9 mouse cellular contexts compared by ENCODE assay signal in the genomic region with DNA sequence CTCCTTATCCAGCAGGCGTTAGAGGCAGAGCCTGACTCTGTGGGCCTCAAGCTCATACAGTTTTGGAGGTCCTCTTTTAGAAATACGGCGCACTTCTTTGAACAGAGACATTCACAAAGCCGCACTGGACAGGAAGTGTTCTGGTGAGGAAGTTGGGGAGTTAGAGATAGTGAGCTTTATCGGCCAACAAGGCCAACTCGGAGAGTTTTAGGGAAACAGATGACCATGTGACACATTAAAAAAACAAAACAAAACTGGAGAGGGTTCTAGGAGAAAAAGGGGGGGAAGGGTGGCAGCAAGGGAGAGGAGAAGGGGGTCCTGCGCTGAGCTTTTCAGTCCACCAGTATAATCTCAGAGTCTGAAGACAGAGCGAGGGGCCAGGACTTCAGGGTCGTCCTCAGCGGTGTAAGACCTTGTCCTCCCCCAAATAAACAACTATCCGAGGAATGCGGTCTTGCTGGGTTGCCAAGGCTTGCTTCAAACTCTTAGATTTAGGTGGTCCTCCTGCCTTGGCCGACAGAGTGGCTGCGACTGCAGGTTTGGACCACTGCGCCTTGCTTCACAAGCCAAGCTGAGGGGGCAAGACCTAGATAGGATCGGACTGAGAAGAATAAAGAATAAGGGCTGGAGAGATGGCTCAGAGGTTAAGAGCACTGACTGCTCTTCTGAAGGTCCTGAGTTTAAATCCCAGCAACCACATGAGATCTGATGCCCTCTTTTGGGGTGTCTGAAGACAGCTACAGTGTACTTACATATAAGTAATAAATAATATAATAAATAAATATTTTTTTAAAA. TPM values are rescaled to one million over a fixed set of nuclear protein-coding genes. Genes with fewer than 3 reads are reported as not detected.
DNase-seq lines count a peak whose midpoint lies in the region; ATAC-seq and TF ChIP-seq lines count a peak whose summit lies in the region.
"Had no signal": no experiment of that assay in that cellular context is flagged by ENCODE, and none has a peak within 500 bp of the region (broad histone marks: within the 10 kb centered on the region; RNA-seq: fewer than 3 reads in every experiment).

No protein-coding gene starts in this region.

- no peaks in the 10 kb centered on the region for H3K27me3 ChIP-seq in kidney, embryonic 15.5 days
- H3K27me3 ChIP-seq in MEL (ENCODE audit: control insufficient read depth in 1 of 2, insufficient read depth in 2 of 2, low read length in 2 of 2), result no peaks in the 10 kb centered on the region
- H3K27me3 ChIP-seq in heart, embryonic 13.5 days (replicated peaks), result no peaks in the 10 kb centered on the region
- H3K27me3 ChIP-seq: embryonic facial prominence, embryonic 12.5 days; Patski had no signal

- H3K9ac ChIP-seq in kidney, embryonic 15.5 days, result no peak overlapping the region
- peak overlapping the region; percentile 66 for H3K9ac ChIP-seq in MEL (ENCODE audit: control insufficient read depth, low read depth, low read length, poor library complexity, severe bottlenecking)
- H3K9ac ChIP-seq in heart, embryonic 13.5 days, result peak overlapping the region; percentile 64; the same call in 1 of the 2 replicates
- H3K9ac ChIP-seq: embryonic facial prominence, embryonic 12.5 days had no signal

- peak in 1 of 2 experiments; percentile 44; a peak in 1 of 4 replicates for TF ChIP-seq POLR2A in MEL (IDR thresholded peaks at IDR 0.05; ENCODE audit: control insufficient read depth in 1 of 2, insufficient read depth in 1 of 2, low read depth in 1 of 2, low read length in 2 of 2, poor library complexity in 1 of 2)

- TF ChIP-seq CTCF in MEL (IDR thresholded peaks at IDR 0.05 in 2 of 3, conservative IDR thresholded peaks at IDR 0.05 in 1 of 3; ENCODE audit: control insufficient read depth in 1 of 3, insufficient read depth in 1 of 3, low read depth in 2 of 3, low read length in 3 of 3, poor library complexity in 1 of 3, severe bottlenecking in 1 of 3), result 0 out of 6 replicates have a peak, but pooled peaks of 1 of the 3 experiments have one; percentile 0

- H3K36me3 ChIP-seq in kidney, embryonic 15.5 days, result no peaks in the 10 kb centered on the region
- H3K36me3 ChIP-seq in MEL (ENCODE audit: control insufficient read depth in 1 of 2, insufficient read depth in 2 of 2, low read length in 2 of 2), result peaks cover 0 to 22% of the 10 kb centered on the region in 2 experiments; a peak in 2 of 4 replicates
- no peaks in the 10 kb centered on the region for H3K36me3 ChIP-seq in heart, embryonic 13.5 days
- H3K36me3 ChIP-seq: embryonic facial prominence, embryonic 12.5 days had no signal

- peak overlapping the region; percentile 19; the same call in 1 of the 2 replicates for H3K4me2 ChIP-seq in kidney, embryonic 15.5 days
- peak overlapping the region; percentile 38 for H3K4me2 ChIP-seq in heart, embryonic 13.5 days
- H3K4me2 ChIP-seq: embryonic facial prominence, embryonic 12.5 days had no signal

- ATAC-seq in kidney, embryonic 15.5 days (replicated peaks; ENCODE audit: low FRiP score), result no peak
- no peak for ATAC-seq in heart, embryonic 13.5 days (ENCODE audit: extremely low read depth, insufficient number of reproducible peaks, low FRiP score, low TSS enrichment)
- ATAC-seq: Patski had no signal

- no peak for TF ChIP-seq RAD21 in MEL (IDR thresholded peaks at IDR 0.05; ENCODE audit: low read depth, low read length)

- H3K27ac ChIP-seq in kidney, embryonic 15.5 days, result peak overlapping the region; percentile 70
- peak overlapping the region; percentile 94 for H3K27ac ChIP-seq in MEL (ENCODE audit: control insufficient read depth, low read depth, low read length)
- H3K27ac ChIP-seq in heart, embryonic 13.5 days (replicated peaks), result peak overlapping the region; percentile 83
- H3K27ac ChIP-seq: embryonic facial prominence, embryonic 12.5 days had no signal

- peak; percentile 97 to 98 for TF ChIP-seq EP300 in MEL (IDR thresholded peaks at IDR 0.05; ENCODE audit: low read depth in 1 of 2, low read length in 2 of 2)

- H3K4me1 ChIP-seq in kidney, embryonic 15.5 days, result peaks cover 17% of the 10 kb centered on the region
- peaks cover 12 to 20% of the 10 kb centered on the region in 2 experiments for H3K4me1 ChIP-seq in MEL (ENCODE audit: control insufficient read depth in 1 of 2, insufficient read depth in 2 of 2, low read length in 2 of 2)
- H3K4me1 ChIP-seq in heart, embryonic 13.5 days, result peaks cover 17% of the 10 kb centered on the region

- no peaks in the 10 kb centered on the region for H3K79me2 ChIP-seq in MEL (ENCODE audit: control insufficient read depth, insufficient read depth, low read length, poor library complexity)

- no peak for DNase-seq in kidney, adult 11 months
- DNase-seq in MEL (ENCODE audit: low read depth, low spot score), result peak; percentile 91
- peak; percentile 49 for DNase-seq in lung, postnatal 36 days
- no peak for DNase-seq in embryo, embryonic 9.5 days (ENCODE audit: extremely low spot score)
- no peak for DNase-seq in retina, embryonic 14.5 days (ENCODE audit: low spot score)

- no peaks in the 10 kb centered on the region; the same call in 1 of the 2 replicates for H3K9me3 ChIP-seq in kidney, embryonic 15.5 days (replicated peaks)
- no peaks in the 10 kb centered on the region for H3K9me3 ChIP-seq in MEL (replicated peaks; ENCODE audit: insufficient read depth, low read length)
- peaks cover 6% of the 10 kb centered on the region; the same call in 1 of the 2 replicates for H3K9me3 ChIP-seq in heart, embryonic 13.5 days

- no peak overlapping the region for H3K4me3 ChIP-seq in kidney, embryonic 15.5 days (replicated peaks)
- peak overlapping the region; percentile 49 to 60 for H3K4me3 ChIP-seq in MEL (ENCODE audit: control insufficient read depth in 1 of 2, insufficient read depth in 1 of 2, low read depth in 2 of 2, low read length in 2 of 2)
- no peak overlapping the region for H3K4me3 ChIP-seq in heart, embryonic 13.5 days
- H3K4me3 ChIP-seq: embryonic facial prominence, embryonic 12.5 days had no signal

- 49% methylated on average over 16 of the region's 16 CpGs for WGBS in kidney, embryonic 15.5 days
- 23% methylated on average over 16 of the region's 16 CpGs for WGBS in heart, embryonic 13.5 days

TF ChIP-seq in MEL, 35 proteins besides CTCF, POLR2A, EP300 and RAD21 (continues in another document):
- TF ChIP-seq ETS1 (IDR thresholded peaks at IDR 0.05; ENCODE audit: low read depth, low read length) (peak; percentile 97), GABPA (IDR thresholded peaks at IDR 0.05; ENCODE audit: low read depth, low read length) (no peak), UBTF (IDR thresholded peaks at IDR 0.05; ENCODE audit: borderline replicate concordance, insufficient read depth, low read depth, low read length) (no peak), TBP (IDR thresholded peaks at IDR 0.05; ENCODE audit: low read depth, low read length) (peak; percentile 95), E2F4 (IDR thresholded peaks at IDR 0.05; ENCODE audit: borderline replicate concordance, low read depth, low read length) (no peak), BHLHE40 (IDR thresholded peaks at IDR 0.05; ENCODE audit: borderline replicate concordance, low read depth, low read length) (peak; percentile 71), CHD1 (IDR thresholded peaks at IDR 0.05; ENCODE audit: low read depth, low read length) (no peak), POLR2AphosphoS5 (IDR thresholded peaks at IDR 0.05; ENCODE audit: borderline replicate concordance, low read depth, low read length) (no peak), MXI1 (IDR thresholded peaks at IDR 0.05; ENCODE audit: low read depth, low read length) (peak; percentile 85), TCF12 (IDR thresholded peaks at IDR 0.05; ENCODE audit: low read depth, low read length) (peak; percentile 96), MAZ (IDR thresholded peaks at IDR 0.05; ENCODE audit: low read depth, low read length) (peak; percentile 83), HCFC1 (IDR thresholded peaks at IDR 0.05; ENCODE audit: low read depth, low read length) (peak; percentile 67; the same call in 1 of the 2 replicates), NRF1 (IDR thresholded peaks at IDR 0.05; ENCODE audit: insufficient read depth, low read depth, low read length, poor library complexity, severe bottlenecking) (no peak), MAX (IDR thresholded peaks at IDR 0.05; ENCODE audit: low read length) (peak; percentile 79)

RNA-seq across cellular contexts. Expression of gene Wbp2, which starts 7.2 kb away (rescaled TPM):
- polyA plus RNA-seq in kidney, embryonic 15.5 days (2015; fragmentation: Nextera tagmentation; extraction: Ambion mirVana), result 82.1 and 101 TPM in 2 replicates
- 16.5 and 19.4 TPM in 2 replicates for total RNA-seq in MEL (2012; rRNA removed)
- polyA plus RNA-seq in MEL (2012; ENCODE audit: insufficient read depth in 1 of 2, insufficient read length in 2 of 2, low read depth in 1 of 2, low replicate concordance in 2 of 2, missing spikeins in 1 of 2), result 10 to 100 TPM in 1 of 2 experiments, not detected in 1; 75.8 TPM
- polyA plus RNA-seq in heart, embryonic 13.5 days (2015; fragmentation: Nextera tagmentation; extraction: Ambion mirVana), result 134 and 138 TPM in 2 replicates

RNA-seq across cellular contexts. Expression of gene Unc13d, which starts 16.2 kb away (rescaled TPM):
- 1.3 and 1.5 TPM in 2 replicates for polyA plus RNA-seq in kidney, embryonic 15.5 days (2015; fragmentation: Nextera tagmentation; extraction: Ambion mirVana)
- total RNA-seq in MEL (2012; rRNA removed), result 146 and 176 TPM in 2 replicates
- polyA plus RNA-seq in MEL (2012; ENCODE audit: insufficient read depth in 1 of 2, insufficient read length in 2 of 2, low read depth in 1 of 2, low replicate concordance in 2 of 2, missing spikeins in 1 of 2), result 100 to 1,000 TPM in 1 of 2 experiments, not detected in 1; 115 TPM
- polyA plus RNA-seq in heart, embryonic 13.5 days (2015; fragmentation: Nextera tagmentation; extraction: Ambion mirVana), result 1.5 and 2.3 TPM in 2 replicates

RNA-seq across cellular contexts. Expression of gene Trim47, which starts 33.0 kb away (rescaled TPM):
- 21.4 and 24.6 TPM in 2 replicates for polyA plus RNA-seq in kidney, embryonic 15.5 days (2015; fragmentation: Nextera tagmentation; extraction: Ambion mirVana)
- 3.6 and 6.7 TPM in 2 replicates for total RNA-seq in MEL (2012; rRNA removed)
- polyA plus RNA-seq in MEL (2012; ENCODE audit: insufficient read depth in 1 of 2, insufficient read length in 2 of 2, low read depth in 1 of 2, low replicate concordance in 2 of 2, missing spikeins in 1 of 2), result 1 to 10 TPM in 1 of 2 experiments, not detected in 1; 5.6 TPM
- 46.1 and 51.1 TPM in 2 replicates for polyA plus RNA-seq in heart, embryonic 13.5 days (2015; fragmentation: Nextera tagmentation; extraction: Ambion mirVana)

RNA-seq across cellular contexts. Expression of gene Trim65, which starts 37.0 kb away (rescaled TPM):
- 4.5 and 5.4 TPM in 2 replicates for polyA plus RNA-seq in kidney, embryonic 15.5 days (2015; fragmentation: Nextera tagmentation; extraction: Ambion mirVana)
- 8.2 and 8.8 TPM in 2 replicates for total RNA-seq in MEL (2012; rRNA removed)
- polyA plus RNA-seq in MEL (2012; ENCODE audit: insufficient read depth in 1 of 2, insufficient read length in 2 of 2, low read depth in 1 of 2, low replicate concordance in 2 of 2, missing spikeins in 1 of 2), result 10 to 100 TPM in 1 of 2 experiments, not detected in 1; 10.7 TPM
- polyA plus RNA-seq in heart, embryonic 13.5 days (2015; fragmentation: Nextera tagmentation; extraction: Ambion mirVana), result 4.2 and 4.3 TPM in 2 replicates

RNA-seq across cellular contexts. Expression of gene Mrpl38, which starts 44.7 kb away (rescaled TPM):
- polyA plus RNA-seq in kidney, embryonic 15.5 days (2015; fragmentation: Nextera tagmentation; extraction: Ambion mirVana), result 102 and 112 TPM in 2 replicates
- 105 and 113 TPM in 2 replicates for total RNA-seq in MEL (2012; rRNA removed)
- 100 to 1,000 TPM in 1 of 2 experiments, not detected in 1; 157 TPM for polyA plus RNA-seq in MEL (2012; ENCODE audit: insufficient read depth in 1 of 2, insufficient read length in 2 of 2, low read depth in 1 of 2, low replicate concordance in 2 of 2, missing spikeins in 1 of 2)
- polyA plus RNA-seq in heart, embryonic 13.5 days (2015; fragmentation: Nextera tagmentation; extraction: Ambion mirVana), result 82.4 and 92.2 TPM in 2 replicates

Comparison
In these comparisons a context has a peak if more than half of its experiments do, and no peak if none do; other contexts are left out.
1. H3K4me3 ChIP-seq: peak in MEL (2 of 2); none in kidney, embryonic 15.5 days (single experiment) and heart, embryonic 13.5 days (single experiment).
2. DNase-seq: peak in MEL (single experiment) and lung, postnatal 36 days (single experiment); none in kidney, adult 11 months (single experiment), embryo, embryonic 9.5 days (single experiment) and retina, embryonic 14.5 days (single experiment).
3. Peak in every context shown above with its lines, with median percentiles within 50 percentile points of each other: H3K27ac ChIP-seq.